Mouse (Mus musculus): ENCODE measurements around the gene Pfas.

DNA sequence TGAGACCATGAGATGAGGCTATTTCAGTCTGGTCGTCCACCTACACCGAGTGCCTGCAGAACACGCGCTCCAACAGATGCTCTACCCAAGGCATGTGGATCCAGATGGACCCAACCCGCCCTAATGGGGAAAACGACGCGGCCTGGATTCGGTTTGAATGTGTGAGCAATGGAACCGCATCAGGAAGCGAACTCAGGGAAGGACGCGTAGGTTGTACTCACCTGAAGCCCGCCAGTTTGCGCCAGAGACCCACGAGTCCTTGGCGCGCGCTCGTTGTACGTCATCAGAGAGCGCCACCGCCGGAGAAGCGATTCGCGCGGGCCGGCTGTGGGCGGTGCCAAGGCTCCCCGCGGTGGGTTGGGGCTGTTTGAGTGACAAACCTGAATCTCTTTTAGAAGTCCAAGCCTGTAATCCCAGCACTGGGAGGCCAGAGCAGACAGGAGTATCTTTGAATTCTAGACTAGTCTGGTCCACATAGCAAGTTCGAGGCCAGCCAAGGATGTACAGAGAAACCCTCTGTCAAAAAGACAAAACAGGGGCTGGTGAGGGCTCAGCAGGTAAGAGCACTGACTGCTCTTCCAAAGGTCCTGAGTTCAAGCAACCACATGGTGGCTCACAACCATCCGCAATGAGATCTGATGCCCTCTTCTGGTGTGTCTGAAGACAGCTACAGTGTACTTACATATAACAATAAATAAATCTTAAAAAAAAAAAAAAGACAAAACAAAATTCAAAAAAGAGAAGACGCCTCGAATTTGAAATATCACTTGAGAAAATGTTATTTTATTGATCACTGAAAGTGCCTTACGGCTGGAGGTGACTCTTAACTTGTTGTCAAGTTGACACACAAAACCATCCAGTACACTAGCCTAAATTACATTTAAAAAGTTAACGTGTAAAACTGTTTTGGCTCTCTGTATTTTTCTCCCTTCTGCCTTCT lies at the start of gene Pfas:
- TF ChIP-seq CTCF (IDR thresholded peaks at IDR 0.05; ENCODE audit: control insufficient read depth, insufficient read depth, insufficient replicate concordance, low read depth, low read length) = peak; percentile 15; the same call in 1 of the 2 replicates
- TF ChIP-seq POLR2A (IDR thresholded peaks at IDR 0.05; ENCODE audit: control insufficient read depth, low read depth, low read length) = peak; percentile 89

Measured in testis, adult 2 months (tissue).